Mouse (Mus musculus): ENCODE data around the gene Aph1c.

DNA sequence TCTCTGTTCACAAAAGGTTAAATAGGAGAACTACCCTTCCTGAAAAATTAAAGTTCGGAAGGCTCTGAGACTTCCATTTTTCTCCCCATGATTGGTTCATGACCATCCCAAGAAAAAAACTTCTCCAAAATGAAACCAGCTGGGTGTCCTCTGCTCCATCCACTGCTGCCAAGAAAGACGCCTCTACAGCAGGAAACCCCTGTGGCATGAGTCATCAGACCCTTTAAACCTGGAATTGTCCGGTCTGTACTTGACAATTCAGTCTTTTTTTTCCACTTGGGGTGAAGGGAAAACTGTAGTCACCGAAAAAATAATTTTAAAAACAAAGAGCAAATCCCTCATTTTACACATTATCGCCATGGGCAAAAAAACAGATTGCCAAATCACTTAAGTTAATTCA is 42.1 kb upstream of the Aph1c start:
- no peak for TF ChIP-seq CTCF (conservative IDR thresholded peaks at IDR 0.05; ENCODE audit: low read length)
- no peak for TF ChIP-seq NANOG (IDR thresholded peaks at IDR 0.05; ENCODE audit: borderline replicate concordance, low read length)
- TF ChIP-seq POU5F1 (IDR thresholded peaks at IDR 0.05; ENCODE audit: borderline replicate concordance, low read length): no peak
